Mouse (Mus musculus) ES-Bruce4 (cell line): Measurements from ENCODE around the gene Ubac1. TPM values are rescaled to one million over a fixed set of nuclear protein-coding genes. Genes with fewer than 3 reads are reported as not detected.

Source experiments
- H3K27ac ChIP-seq: 2 replicates; pipeline ENCODE4 v1.5.1; 2012; ENCODE audit warnings: low read length, inconsistent platforms; ENCODE audit not compliant: insufficient read depth
- H3K27me3 ChIP-seq: 2 replicates; pipeline ENCODE4 v1.6.1; 2012; ENCODE audit warnings: mild to moderate bottlenecking, low read length, inconsistent platforms; ENCODE audit not compliant: control insufficient read depth, poor library complexity, insufficient read depth, severe bottlenecking
- H3K36me3 ChIP-seq: 2 replicates; pipeline ENCODE4 v1.6.1; 2012; ENCODE audit warnings: inconsistent platforms, mild to moderate bottlenecking, low read length, moderate library complexity; ENCODE audit not compliant: control insufficient read depth, poor library complexity, insufficient read depth, severe bottlenecking
- H3K4me1 ChIP-seq: one replicate; pipeline ENCODE4 v1.8.1; 2011; ENCODE audit warnings: low read length; ENCODE audit not compliant: control insufficient read depth, insufficient read depth
- H3K4me3 ChIP-seq: 2 replicates; pipeline ENCODE4 v1.5.1; 2011; ENCODE audit warnings: low read depth, mild to moderate bottlenecking, low read length
- H3K9ac ChIP-seq: 2 replicates; pipeline ENCODE4 v1.6.1; 2012; ENCODE audit warnings: low read depth, mild to moderate bottlenecking, inconsistent platforms; ENCODE audit not compliant: poor library complexity, severe bottlenecking
- H3K9me3 ChIP-seq: replicated peaks from 2 replicates; pipeline ENCODE4 v1.6.1; 2012; ENCODE audit warnings: mild to moderate bottlenecking, low read length, inconsistent platforms; ENCODE audit not compliant: control insufficient read depth, poor library complexity, insufficient read depth, severe bottlenecking
- CTCF ChIP-seq: IDR thresholded peaks from one replicate; pipeline ENCODE4 v1.8.1; 2011; ENCODE audit warnings: low read depth, low read length
- EP300 ChIP-seq: IDR thresholded peaks from 2 replicates; pipeline ENCODE4 v1.6.1; 2011; ENCODE audit warnings: low read depth, low read length; ENCODE audit not compliant: insufficient read depth
- POLR2A ChIP-seq: IDR thresholded peaks from one replicate; pipeline ENCODE4 v1.8.1; 2011; ENCODE audit warnings: low read length; ENCODE audit not compliant: insufficient read depth
- polyA plus RNA-seq: library from polyadenylated mRNA; stranded (reverse); fragments of >200 nt; gene quantifications from 2 replicates; pipeline ENCODE4 v1.2.4, GENCODE M21; 2011; ENCODE audit warnings: low read depth; ENCODE audit not compliant: missing spikeins, insufficient read depth, insufficient read length

Gene Ubac1
- polyA plus RNA-seq, 1 experiment: 95.0 TPM

DNA sequence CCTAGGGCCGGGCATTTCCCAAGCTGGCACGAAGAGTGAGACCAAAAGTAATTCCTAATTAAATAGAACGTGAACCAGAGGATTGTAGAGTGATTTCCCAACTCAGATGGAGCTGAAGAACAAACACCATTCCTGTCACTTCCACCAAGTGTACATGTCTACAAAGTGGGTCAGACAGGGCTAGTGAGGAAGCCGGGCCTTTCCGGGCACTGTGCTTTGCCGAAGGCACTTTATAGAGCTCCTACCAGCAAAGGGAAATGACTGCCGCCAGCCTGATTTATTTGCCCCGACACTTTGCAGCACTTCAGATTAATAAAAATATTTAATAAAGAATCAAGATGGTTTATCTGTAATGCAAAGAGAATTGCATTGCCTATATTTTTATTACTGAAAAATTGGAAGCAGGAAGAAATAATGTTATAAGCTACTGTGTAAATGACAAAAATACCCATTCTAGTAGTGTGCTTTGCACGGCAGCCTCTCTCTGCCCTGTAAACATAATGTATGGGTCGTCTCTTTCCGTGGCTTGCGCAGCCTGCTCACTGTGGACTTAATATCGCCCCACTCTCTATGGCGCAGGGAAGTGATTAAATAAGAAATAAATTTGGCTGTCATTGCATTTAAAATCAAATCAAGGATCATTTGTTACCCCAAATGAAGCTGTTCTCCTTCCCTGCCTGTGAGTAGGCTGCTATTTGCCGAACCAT is 12.9 kb upstream of the Ubac1 start:
- Histone ChIP-seq H3K9ac (no peak overlapping the region), H3K27ac (no peak overlapping the region), H3K27me3 (no peaks in the 10 kb centered on the region), H3K9me3 (no peaks in the 10 kb centered on the region), H3K4me3 (no peak overlapping the region), H3K4me1 (no peaks in the 10 kb centered on the region), H3K36me3 (no peaks in the 10 kb centered on the region)
- TF ChIP-seq POLR2A (no peak), EP300 (no peak), CTCF (no peak)

DNA sequence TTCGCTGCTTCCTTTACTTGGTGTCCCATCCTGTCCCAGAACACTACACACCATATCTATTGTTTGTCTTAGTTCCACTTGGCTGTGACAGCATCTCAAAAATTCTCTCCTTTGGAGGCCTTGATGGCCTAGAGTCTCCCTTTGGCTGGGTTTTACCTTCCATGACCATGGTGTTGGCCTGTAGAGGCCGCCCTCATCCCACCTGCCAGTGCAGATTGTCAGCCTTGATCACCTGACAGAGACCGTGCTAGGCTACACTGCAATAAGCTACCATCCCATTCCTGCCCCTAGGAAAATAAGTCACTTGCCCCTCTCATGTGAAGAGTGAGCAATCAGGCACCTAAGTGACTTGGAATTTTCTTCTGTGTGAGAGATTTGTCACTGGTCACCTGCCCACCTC is 8.7 kb upstream of the Ubac1 start:
- TF ChIP-seq CTCF (peak; percentile 83), POLR2A (no peak)
- Histone ChIP-seq H3K4me1 (no peaks in the 10 kb centered on the region), H3K9ac (no peak overlapping the region), H3K9me3 (no peaks in the 10 kb centered on the region), H3K36me3 (no peaks in the 10 kb centered on the region), H3K4me3 (no peak overlapping the region), H3K27ac (no peak overlapping the region), H3K27me3 (no peaks in the 10 kb centered on the region)

DNA sequence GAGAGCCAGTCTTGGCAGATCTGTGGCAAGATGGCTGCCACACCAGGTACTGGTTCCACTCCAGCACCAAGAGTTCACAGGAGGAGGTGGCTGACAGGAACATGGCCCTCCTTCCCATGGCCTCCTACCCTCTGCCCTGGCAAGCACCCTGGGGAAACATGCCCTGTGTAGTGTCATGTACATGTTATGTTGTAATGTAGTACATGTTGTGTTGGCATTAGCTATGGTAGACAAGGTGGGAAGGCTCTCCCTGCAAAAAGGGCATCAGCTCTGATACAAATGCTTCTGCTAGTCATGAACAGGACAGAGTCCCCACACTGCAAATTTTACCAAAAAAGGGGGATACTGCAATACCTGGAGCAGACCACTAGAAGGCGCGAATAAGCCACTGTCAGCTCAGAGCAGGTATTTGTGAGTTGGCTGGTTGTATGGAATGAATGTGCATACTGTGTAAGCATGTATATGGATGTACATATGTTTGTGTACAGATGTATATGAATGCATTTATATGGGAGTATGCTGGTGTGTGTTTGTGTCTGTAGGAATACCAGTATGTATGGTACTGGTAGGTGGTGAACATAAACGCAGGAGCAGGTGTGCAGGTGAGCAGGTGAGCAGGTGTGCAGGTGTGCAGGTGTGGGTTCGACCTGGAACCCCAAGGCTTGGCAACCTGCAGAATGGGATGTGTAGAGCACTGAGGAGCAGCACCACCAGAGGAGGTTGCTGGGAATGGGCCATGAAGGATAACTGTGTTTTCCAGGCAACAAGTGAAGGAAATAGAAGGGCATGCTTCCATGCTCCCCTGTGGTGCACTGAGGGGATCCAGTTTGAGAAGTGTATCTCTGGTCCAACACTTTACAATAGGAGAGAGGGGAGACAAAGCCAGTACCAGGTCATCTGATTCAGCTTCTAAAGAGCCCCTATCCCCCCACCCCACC is 2.9 kb upstream of the Ubac1 start:
- Histone ChIP-seq H3K4me1 (no peaks in the 10 kb centered on the region), H3K9me3 (no peaks in the 10 kb centered on the region)
- TF ChIP-seq POLR2A: no peak
- peak; percentile 3 for TF ChIP-seq CTCF

GRCm38 (mm10) chr2:26022626-26023025 is 1.1 kb upstream of the Ubac1 start:
- no peak for TF ChIP-seq CTCF
- no peak for TF ChIP-seq POLR2A
- no peaks in the 10 kb centered on the region for H3K4me1 ChIP-seq
- H3K9ac ChIP-seq: no peak overlapping the region
- no peak overlapping the region for H3K27ac ChIP-seq
- H3K4me3 ChIP-seq: no peak overlapping the region
- no peaks in the 10 kb centered on the region for H3K27me3 ChIP-seq
- H3K9me3 ChIP-seq: no peaks in the 10 kb centered on the region
- no peaks in the 10 kb centered on the region; the same call in 1 of the 2 replicates for H3K36me3 ChIP-seq

More for the DNA sequence above, 2.9 kb upstream of the Ubac1 start:
- no peaks in the 10 kb centered on the region for H3K36me3 ChIP-seq
- H3K27me3 ChIP-seq: no peaks in the 10 kb centered on the region
- H3K27ac ChIP-seq: no peak overlapping the region
- H3K4me3 ChIP-seq: no peak overlapping the region
- H3K9ac ChIP-seq: no peak overlapping the region

DNA sequence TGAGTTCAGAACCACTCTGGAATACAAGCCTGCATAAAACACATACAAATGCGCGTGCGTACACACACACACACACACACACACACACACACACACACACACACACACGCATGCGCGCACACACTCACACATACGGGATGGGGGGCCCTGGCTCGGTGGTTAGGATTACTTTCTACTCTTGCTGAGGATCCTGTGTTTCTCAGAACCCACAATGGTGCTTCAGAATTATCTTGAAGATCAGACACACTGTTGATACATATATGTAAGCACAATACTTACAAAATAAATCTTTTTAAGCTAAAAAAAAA is 665 bp upstream of the Ubac1 start:
- Histone ChIP-seq H3K4me1 (no peaks in the 10 kb centered on the region), H3K9me3 (no peaks in the 10 kb centered on the region), H3K27ac (0 out of 2 replicates have a peak overlapping the region, but pooled peaks have one; percentile 9), H3K27me3 (no peaks in the 10 kb centered on the region), H3K36me3 (no peaks in the 10 kb centered on the region; the same call in 1 of the 2 replicates), H3K9ac (peak overlapping the region; percentile 12; the same call in 1 of the 2 replicates), H3K4me3 (peak overlapping the region; percentile 77)
- TF ChIP-seq CTCF: no peak
- no peak for TF ChIP-seq EP300
- no peak for TF ChIP-seq POLR2A
